Mouse (Mus musculus): ENCODE measurements around the gene Rbfox2. TPM values are rescaled to one million over a fixed set of nuclear protein-coding genes. Genes with fewer than 3 reads are reported as not detected.

Rbfox2 gene
- 193 and 203 TPM in 2 replicates for polyA plus RNA-seq (2012; rRNA removed)

DNA sequence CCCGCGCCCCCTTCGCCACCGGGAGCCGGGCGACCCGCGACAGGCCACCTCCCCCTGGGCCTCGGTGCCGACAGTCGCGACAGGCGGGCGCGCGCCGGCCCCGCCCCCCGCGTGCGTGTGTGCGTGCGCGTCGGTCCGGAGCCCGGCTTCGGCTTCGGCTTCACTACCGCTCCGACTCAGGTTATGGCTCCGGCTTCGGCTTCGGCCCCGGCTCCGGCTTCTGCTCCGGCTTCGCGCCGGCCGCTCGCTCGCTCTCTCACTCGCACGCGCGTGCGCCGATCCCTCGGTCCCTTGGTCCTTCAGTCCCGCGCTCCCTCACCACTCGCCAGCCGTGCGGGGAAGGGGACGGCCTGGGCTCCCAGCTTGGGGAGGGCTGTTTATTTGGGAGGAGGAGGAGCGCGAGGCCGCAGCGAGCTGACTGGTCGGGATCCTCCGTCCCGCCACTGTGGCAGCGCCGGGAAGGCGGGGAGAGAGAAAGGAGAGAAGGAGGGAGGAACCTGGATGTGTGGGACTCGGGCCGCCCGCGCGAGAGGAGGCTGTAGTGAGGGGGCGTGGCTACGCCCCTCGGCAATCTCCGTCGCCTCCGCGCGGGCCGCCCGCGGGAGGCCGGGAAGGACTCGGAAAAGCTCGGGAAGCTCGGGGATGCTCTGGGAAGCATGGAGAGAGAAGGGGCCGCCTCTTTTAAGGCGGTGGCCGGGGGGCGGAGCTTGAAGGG, at the start of gene Rbfox2:
Gene Rbfox2 (minus strand): TSS at position 458 of the 715 bp plus-strand sequence.
- TF ChIP-seq CTCF (IDR thresholded peaks at IDR 0.05; ENCODE audit: extremely low read depth, insufficient read depth, low read length) (no peak), POLR2A (IDR thresholded peaks at IDR 0.05; ENCODE audit: extremely low read depth, insufficient read depth, low read length) (peak; percentile 54; the same call in 1 of the 2 replicates)
- H3K4me1 ChIP-seq (ENCODE audit: control insufficient read depth, insufficient read depth, low read length): peaks cover 5% of the 10 kb centered on the region
- H3K4me3 ChIP-seq (ENCODE audit: insufficient read depth, low read length): peak within 1 kb of the TSS; percentile 56
- H3K27ac ChIP-seq (ENCODE audit: insufficient read depth, low read length): peak within 1 kb of the TSS; percentile 61

DNA sequence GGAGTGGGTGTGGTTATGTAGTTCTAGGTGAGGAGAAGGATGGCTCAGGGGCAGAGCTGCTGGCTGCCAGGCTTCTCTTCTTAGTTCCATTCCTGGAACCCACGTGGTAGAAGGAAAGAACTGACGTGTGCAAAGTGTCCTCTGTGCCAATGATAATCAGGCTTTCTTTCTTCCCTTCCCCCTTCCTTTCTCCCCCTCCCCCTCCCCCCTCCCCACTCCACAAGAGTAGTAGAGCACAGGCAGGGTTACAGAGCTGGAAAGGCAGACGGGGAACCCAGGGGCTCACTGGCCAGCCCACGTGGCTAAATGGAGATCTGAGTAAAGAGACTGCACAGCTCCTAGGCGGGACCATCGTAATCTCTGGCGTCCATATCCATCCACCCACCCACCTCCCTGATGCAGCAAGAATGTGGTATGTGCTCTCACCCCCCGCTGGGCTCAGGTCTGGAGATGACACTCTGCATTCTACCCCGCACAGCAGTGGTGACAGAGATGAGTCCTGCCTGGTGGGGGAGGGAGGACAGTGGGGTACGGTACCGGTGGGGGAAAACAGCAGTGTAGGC, 49.5 kb upstream of the Rbfox2 start:
- peaks cover 5% of the 10 kb centered on the region for H3K4me1 ChIP-seq (ENCODE audit: control insufficient read depth, insufficient read depth, low read length)
- H3K27ac ChIP-seq (ENCODE audit: insufficient read depth, low read length): 0 out of 2 replicates have a peak overlapping the region, but pooled peaks have one; percentile 39
- peak overlapping the region; percentile 20 for H3K4me3 ChIP-seq (ENCODE audit: insufficient read depth, low read length)
- TF ChIP-seq POLR2A (IDR thresholded peaks at IDR 0.05; ENCODE audit: extremely low read depth, insufficient read depth, low read length) (no peak), CTCF (IDR thresholded peaks at IDR 0.05; ENCODE audit: extremely low read depth, insufficient read depth, low read length) (no peak)

DNA sequence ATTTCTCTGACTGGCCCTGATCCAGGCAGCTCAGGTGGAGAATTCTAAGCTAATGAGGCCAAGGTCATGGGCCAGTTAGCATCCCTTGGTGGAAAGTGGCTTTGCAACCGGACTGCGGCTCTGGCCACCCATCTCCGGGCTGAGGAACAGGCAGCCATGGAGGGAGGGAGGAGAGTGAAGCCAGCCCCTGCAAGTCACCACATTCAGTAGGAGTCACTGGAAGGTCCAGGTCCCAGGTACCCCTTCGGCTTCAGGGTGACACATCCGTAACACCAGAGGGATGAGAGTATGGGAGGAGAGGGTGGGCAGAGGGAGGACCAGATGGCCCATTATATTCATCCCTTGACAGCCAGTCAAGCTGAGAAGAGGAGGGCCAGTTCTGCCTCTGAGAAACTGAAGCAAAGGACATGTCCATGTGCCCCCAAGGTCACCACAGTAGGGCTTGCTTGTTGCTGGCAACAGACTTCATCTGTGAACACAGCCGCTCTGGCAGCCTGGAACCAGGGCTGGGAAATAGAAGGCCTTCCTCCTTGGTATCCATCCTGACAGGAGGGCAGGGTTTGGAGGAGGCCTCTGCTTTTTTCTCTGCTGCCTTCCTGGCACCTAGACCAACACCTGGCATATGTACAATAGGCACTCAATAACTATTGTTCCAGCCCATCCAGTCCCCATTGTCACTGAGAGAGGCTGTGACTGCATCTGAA, 48.2 kb upstream of the Rbfox2 start:
- no peak for TF ChIP-seq POLR2A (IDR thresholded peaks at IDR 0.05; ENCODE audit: extremely low read depth, insufficient read depth, low read length)
- TF ChIP-seq CTCF (IDR thresholded peaks at IDR 0.05; ENCODE audit: extremely low read depth, insufficient read depth, low read length): no peak
- peaks cover 5% of the 10 kb centered on the region for H3K4me1 ChIP-seq (ENCODE audit: control insufficient read depth, insufficient read depth, low read length)
- H3K4me3 ChIP-seq (ENCODE audit: insufficient read depth, low read length): no peak overlapping the region
- H3K27ac ChIP-seq (ENCODE audit: insufficient read depth, low read length): no peak overlapping the region

DNA sequence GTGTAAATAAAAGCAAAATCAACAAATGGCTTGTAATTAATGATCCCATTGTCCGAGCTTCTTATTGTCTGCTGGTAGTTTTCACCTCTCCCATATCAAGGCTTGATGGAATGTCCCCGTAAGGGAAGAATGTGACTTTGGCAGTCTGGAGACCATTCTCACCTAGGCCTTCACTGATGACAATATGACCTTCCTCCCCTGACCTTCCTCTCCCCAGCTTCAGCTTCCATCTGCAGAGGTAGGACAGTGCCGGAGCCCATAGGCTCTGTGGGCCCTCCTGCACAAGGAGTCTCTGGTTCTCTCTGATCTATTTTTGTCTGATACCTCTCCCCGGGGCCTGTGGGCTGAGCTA, 47.7 kb upstream of the Rbfox2 start:
- Histone ChIP-seq H3K27ac (ENCODE audit: insufficient read depth, low read length) (no peak overlapping the region), H3K4me1 (ENCODE audit: control insufficient read depth, insufficient read depth, low read length) (peaks cover 5% of the 10 kb centered on the region)
- TF ChIP-seq POLR2A (IDR thresholded peaks at IDR 0.05; ENCODE audit: extremely low read depth, insufficient read depth, low read length) (no peak), CTCF (IDR thresholded peaks at IDR 0.05; ENCODE audit: extremely low read depth, insufficient read depth, low read length) (no peak)

DNA sequence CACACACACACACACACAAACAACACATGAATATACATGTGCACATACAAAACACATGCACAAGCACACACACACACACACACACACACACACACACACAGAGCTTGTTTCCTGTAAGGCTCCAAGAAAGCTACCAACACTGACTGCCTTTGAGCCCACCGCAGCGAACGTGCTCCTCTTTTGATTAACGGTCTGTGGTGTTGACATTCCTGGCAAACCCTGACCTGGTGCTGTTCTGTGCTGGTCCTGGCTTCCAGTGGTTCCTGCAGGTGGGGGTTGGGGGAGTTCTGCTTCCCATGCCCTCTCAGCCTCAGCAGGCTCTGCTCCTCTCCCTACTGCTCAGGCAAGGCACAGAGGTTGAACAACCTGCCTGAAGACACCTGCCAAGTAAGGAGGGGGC, 47.0 kb upstream of the Rbfox2 start:
- no peak for TF ChIP-seq POLR2A (IDR thresholded peaks at IDR 0.05; ENCODE audit: extremely low read depth, insufficient read depth, low read length)
- no peak for TF ChIP-seq CTCF (IDR thresholded peaks at IDR 0.05; ENCODE audit: extremely low read depth, insufficient read depth, low read length)
- Histone ChIP-seq H3K4me3 (ENCODE audit: insufficient read depth, low read length) (no peak overlapping the region), H3K27ac (ENCODE audit: insufficient read depth, low read length) (no peak overlapping the region), H3K4me1 (ENCODE audit: control insufficient read depth, insufficient read depth, low read length) (peaks cover 5% of the 10 kb centered on the region)

More for the DNA sequence above, 47.7 kb upstream of the Rbfox2 start:
- H3K4me3 ChIP-seq (ENCODE audit: insufficient read depth, low read length): no peak overlapping the region

DNA sequence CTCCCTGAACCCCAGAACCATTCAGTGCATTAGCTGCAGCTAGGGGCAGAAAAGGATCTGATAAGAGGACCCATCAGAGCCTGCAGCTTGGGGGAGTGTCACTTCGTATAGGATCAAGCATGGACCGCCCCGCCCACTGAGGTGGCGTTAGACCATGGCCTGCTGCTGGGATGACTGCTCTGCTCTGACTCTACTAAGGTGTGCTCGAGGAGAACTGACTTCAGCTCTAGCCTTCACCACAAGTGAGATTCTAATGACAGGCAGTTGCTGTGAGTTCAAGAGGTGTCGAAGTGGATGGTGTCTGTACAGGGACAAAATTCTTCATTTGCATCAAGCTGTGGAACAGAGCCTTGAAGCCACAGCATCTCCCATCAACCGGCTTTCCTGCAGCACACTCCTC, 46.1 kb upstream of the Rbfox2 start:
- TF ChIP-seq POLR2A (IDR thresholded peaks at IDR 0.05; ENCODE audit: extremely low read depth, insufficient read depth, low read length): no peak
- TF ChIP-seq CTCF (IDR thresholded peaks at IDR 0.05; ENCODE audit: extremely low read depth, insufficient read depth, low read length): no peak
- Histone ChIP-seq H3K4me3 (ENCODE audit: insufficient read depth, low read length) (no peak overlapping the region), H3K27ac (ENCODE audit: insufficient read depth, low read length) (no peak overlapping the region), H3K4me1 (ENCODE audit: control insufficient read depth, insufficient read depth, low read length) (peaks cover 5% of the 10 kb centered on the region)

DNA sequence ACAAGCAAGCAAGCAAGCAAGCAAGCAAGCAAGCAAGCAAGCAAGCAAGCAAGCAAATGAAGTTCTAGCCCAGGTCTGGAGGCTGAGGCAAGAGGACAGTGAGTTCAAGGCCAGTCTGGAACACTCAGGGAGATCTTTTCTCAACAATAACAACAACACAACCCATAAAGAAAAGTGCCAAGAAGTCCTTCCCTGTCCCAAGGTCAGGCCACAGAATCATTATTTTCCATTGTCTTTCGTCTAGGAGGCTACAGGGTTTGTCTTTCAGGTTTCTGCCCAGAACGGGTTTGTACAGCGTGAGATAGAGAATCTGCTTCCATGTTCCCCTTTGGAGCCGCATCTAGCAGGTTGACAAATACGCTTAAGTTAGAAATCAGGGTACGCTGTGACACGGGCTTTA, 43.3 kb upstream of the Rbfox2 start:
- no peak for TF ChIP-seq POLR2A (IDR thresholded peaks at IDR 0.05; ENCODE audit: extremely low read depth, insufficient read depth, low read length)
- no peak for TF ChIP-seq CTCF (IDR thresholded peaks at IDR 0.05; ENCODE audit: extremely low read depth, insufficient read depth, low read length)
- Histone ChIP-seq H3K4me1 (ENCODE audit: control insufficient read depth, insufficient read depth, low read length) (no peaks in the 10 kb centered on the region), H3K27ac (ENCODE audit: insufficient read depth, low read length) (no peak overlapping the region)

DNA sequence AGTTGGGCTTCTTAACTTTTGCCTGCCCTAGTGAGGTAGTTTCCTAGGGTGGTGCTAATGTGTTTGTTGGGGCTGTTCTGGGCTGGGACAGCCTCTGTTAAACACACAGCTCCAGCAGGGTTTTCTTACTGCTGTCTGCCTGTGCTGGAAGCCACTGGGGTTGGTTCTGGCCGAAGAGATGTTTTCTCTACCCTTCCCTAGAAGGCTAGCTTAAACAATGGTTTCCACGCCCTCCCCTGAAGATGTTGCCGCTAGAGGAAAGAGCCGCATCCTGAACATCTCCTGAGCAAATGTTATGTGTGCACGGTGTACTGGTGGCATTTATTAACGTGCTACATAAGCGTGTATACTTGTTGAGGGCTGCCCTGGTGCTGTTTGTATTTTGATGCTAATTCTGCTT, 41.3 kb upstream of the Rbfox2 start:
- Histone ChIP-seq H3K4me3 (ENCODE audit: insufficient read depth, low read length) (no peak overlapping the region), H3K27ac (ENCODE audit: insufficient read depth, low read length) (no peak overlapping the region), H3K4me1 (ENCODE audit: control insufficient read depth, insufficient read depth, low read length) (no peaks in the 10 kb centered on the region)
- no peak for TF ChIP-seq CTCF (IDR thresholded peaks at IDR 0.05; ENCODE audit: extremely low read depth, insufficient read depth, low read length)
- TF ChIP-seq POLR2A (IDR thresholded peaks at IDR 0.05; ENCODE audit: extremely low read depth, insufficient read depth, low read length): no peak

More for the DNA sequence above, 43.3 kb upstream of the Rbfox2 start:
- H3K4me3 ChIP-seq (ENCODE audit: insufficient read depth, low read length): no peak overlapping the region

DNA sequence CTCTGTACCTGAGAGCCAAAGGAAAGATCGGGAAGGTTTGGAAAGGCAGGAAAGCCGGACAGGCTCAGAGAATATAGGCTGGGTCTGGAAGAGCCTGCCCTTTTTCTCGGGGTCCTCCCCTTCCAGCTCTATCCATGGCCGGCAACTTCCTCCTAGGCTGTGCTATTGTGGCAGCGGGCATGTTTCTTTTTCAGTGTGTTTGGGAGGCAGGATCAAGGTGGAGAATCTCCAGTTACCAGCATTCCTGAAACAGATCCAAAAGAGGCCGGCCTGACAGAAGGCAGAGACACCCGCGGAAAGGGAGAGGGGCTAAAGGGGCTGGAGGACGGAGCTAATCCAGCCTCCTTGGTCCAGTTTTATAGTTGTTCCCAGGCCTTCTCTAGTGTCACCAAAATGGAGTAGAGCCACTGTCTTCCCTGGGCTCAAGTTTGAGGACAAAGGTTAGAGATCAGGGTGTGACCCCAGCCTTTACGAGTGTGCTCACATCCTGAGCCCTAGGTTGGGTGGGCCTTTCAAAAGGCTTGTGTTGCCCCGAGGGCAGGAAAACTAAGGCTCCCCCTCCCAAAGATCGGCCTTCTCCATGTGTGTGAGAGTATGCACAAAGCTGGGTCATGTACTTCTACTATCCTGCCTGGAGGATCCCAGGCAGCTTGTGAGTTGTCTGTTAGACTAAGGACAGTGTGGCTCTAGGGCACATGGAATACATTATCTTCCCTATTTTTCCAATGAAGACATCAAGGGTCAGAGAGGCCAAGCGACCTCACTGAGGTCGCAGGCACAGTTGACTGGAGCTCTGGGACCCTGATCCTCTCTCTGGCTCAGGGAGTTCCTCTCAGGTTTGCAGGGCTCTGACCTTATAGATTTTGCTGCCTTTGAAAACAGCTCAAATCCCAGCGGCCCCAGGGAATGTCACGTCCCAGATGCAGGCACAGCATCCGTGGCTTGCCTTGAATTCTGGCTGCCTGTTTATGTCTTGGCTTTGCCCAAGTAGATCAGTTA, 37.6 kb upstream of the Rbfox2 start:
- H3K27ac ChIP-seq (ENCODE audit: insufficient read depth, low read length): no peak overlapping the region
- TF ChIP-seq POLR2A (IDR thresholded peaks at IDR 0.05; ENCODE audit: extremely low read depth, insufficient read depth, low read length) (no peak), CTCF (IDR thresholded peaks at IDR 0.05; ENCODE audit: extremely low read depth, insufficient read depth, low read length) (no peak)
- H3K4me3 ChIP-seq (ENCODE audit: insufficient read depth, low read length): no peak overlapping the region
- no peaks in the 10 kb centered on the region for H3K4me1 ChIP-seq (ENCODE audit: control insufficient read depth, insufficient read depth, low read length)

Data from cortical plate, adult 2 months (tissue).